Mouse (Mus musculus): ENCODE measurements around the gene Syt5.

The Syt5 gene

DNA sequence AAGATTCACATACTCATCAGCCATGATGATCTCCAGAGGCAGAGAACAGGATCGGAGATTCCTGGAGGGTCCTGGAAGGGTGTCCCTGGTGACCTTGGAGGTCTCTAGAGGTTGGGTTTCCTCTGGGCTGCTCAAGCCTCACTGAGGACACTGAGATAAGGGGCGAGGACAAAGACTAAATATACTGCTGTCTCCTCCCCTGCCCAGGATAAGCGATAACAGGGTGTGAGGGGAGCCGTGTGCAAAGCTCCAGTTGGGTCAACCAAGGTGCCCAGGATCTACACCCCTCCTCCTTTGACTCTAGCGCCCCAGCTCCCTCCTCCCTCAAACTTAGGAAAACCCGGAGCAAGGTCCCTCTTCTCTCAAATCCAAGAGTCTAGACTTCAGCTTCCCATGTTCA is 25.0 kb downstream of the Syt5 start:
- DNase-seq (ENCODE audit: low spot score), result no peak

DNA sequence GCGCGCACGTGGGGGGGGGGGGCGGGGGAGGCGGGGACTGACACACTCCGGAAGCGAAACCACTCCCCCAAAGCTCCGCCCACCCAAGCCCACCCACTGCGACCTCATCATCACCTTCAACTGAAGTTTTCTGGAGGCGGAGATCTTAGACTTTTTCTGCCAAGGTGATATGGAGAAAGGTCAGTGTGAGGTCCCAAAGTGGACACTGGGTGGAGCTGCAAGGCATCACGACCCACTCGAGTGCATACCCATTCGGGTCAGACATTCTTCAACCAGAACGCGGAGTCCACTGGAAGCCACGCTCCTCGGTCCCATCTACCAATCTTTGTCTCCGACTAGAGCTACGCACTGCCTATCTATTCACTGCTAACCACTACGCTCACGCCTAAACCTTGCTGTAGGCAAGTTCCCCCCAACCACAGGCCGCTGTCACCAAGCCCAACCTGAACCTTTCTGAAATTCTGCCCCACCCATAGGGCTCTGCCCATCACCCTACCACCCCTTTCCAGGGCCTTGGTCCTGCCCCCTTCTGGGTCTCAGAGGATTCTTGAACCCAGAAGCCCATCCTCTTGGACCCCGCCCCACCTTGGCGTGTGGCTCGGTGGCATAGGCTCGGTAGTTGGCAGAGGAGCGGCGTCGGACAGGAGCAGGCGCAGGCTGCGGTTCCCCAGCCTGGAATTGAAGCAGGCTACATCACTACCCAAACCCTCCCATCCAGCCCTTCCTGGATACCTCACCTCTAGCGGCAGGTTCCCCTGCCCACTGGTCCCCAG is 25.9 kb downstream of the Syt5 start:
- DNase-seq (ENCODE audit: low spot score), result no peak

DNA sequence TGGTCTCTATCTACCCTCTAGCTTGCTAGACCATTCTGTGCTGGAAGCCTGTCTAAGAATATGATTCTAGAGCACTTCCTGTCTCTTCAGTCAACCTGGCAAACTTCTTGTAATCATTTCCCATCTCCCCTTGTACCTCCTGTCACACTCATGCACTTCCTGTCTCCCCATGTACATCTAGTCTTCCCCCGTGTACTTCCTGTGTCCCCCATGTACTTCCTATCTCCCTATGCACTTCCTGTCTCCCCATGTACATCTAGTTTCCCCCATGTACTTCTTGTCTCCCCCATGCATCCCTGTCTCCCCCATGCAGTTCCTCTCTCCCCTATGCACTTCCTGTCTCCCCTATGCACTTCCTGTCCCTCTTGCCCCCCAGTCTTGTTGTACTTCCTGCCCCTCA is 28.9 kb downstream of the Syt5 start:
- DNase-seq (ENCODE audit: low spot score), result no peak

DNA sequence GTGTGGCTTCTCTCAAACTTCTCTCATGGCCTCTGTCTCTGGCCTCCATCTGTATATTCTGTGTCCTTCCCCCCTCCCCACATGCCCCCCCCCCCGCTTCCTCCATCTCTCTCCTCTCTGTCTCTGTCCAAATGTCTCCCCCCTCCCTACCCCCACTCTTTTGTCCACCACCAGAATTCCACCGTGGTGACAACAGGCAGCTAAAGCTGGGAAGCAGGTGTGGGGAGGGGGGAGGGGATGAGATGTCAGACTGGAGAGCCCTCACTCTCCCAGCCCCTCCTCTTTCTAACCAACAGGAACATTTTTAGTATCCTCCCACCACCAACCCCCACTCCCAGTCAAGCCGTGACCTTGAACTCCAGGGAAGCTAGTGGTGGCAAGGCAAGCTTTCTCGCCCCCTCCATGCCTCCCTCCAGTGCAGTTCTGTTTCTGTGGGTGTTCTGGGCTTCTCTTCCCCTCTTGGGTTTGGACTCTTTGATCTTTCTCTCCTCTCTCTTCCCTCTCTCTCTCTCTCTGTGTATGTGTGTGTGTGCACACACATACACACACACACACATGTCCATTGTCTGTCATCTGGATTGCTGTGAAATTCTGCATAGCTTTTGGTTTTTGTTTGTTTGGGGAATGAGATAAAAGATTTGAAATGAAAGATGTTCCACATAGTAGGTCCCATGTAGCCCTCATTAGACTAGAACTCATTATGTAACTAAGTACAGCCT is 30.9 kb downstream of the Syt5 start, which contains the start of gene Tnnt1:
TSS of gene Tnnt1 (minus strand) at position 51 of the 719 bp plus-strand sequence.
- DNase-seq (ENCODE audit: low spot score), result no peak

DNA sequence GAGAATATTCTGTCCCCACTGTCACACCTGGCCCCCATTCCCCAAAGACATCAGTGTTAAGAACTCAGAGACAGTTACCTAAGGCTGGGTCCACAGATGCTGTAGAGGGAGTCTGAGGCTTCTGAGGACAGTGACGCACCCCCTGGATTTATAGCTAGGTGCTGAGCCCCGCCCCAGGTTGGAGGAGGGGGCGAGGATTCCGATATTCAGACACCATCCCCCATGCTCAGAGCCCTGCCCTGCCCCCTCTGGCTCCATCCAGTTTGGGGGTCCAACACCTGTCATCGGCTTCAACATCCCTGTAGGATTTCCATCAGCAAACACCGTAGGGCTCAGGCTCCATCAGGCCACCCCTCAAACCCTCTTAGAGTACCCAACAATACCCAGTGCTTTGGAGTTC is 31.5 kb downstream of the Syt5 start:
- DNase-seq (ENCODE audit: low spot score), result no peak

DNA sequence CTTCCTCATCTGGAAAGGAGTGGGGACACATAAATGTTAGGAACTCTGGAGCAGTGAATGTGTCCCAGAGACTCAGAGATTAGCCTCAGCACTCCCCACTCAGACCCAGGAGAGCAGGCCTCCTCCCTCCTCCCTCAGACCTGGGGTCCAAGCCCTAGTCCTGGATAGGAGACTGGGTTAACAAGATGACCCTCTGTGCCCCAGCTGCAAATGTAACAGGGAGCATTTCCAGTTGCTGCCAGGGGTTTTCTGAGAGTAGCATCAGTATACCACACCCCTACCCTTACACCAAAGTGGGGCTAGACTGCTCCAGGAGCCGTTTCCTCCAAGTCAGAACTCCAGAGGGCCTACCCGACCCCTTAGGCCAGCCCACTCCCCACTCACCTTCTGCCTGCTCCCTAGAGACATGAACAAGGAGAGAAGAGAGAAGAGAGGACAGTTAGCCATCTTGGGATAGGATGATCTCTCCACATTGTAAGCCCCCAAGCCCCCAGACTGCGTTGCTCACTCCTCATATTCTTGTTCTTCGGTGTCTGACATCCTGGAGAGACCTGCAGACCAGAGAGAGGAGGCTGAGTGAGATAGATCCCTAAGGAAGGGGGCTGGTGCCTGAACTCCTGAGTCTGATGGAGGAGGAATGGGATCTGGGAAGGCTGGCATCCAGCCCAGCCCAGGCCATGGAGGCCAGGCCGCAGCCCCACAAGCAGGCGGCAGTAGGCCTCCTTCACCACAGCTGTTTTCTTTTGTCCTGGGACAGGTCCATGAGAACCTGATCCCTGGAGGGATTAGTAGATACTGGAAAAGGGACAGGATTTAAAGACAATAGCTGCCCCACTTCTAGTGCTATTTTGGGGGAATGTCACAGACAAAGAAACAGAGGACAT is 33.3 kb downstream of the Syt5 start:
- no peak for DNase-seq (ENCODE audit: low spot score)

DNA sequence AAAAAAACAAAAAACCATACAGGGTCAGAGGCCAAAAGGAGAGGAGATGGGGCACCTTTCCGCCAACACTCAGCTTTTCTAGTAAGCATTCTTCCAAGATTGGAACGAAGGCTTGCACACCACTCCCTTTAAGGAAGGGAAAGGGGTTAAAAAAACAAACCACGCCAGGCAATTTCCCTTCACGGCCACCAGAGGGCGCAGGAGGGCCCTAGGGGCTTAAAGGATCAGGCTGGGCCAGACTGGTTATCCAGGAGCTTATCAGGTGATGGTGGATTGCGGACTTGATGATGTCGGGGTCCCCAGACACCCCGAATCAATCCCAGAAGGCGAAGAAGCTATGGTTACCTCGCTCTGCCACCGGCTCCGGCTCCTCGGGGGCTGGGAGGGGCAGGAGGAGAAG is 34.1 kb downstream of the Syt5 start:
- peak; percentile 38 for DNase-seq (ENCODE audit: low spot score)

DNA sequence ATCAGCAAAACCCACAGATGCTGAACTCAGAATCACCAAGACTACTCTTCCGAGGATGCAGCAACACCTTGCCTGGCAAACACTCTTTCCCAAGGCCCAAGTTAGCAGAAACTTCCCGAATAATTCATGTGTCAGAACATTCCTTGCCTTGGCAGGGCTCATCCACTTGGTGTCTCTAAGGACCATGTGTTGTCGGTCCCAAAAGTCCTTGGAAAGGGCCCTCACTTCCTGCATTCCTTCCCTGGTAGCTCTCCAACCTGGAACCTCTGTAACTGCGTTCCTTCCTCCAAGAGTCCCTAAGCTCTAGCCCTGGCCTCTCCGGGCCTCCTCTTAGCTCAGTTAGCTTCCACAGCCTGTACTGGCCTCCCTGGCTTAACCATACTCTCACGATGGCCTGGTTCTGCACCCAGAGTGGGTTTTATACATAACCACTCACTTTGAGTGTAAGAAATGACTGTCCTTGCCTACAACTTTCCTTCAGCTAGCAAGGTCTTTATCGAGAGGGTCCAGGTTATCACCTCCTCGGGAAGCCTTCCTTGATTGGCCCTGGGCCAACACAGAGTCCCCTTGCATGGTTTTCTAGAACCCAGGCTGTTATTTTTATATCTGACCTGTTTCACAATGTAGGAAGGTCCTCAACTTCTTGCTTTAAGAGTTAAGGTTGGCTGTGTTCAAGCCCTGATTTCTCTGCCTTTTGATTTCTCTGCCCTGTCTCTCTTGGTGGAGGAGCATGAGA is 35.7 kb downstream of the Syt5 start:
- no peak for DNase-seq (ENCODE audit: low spot score)

DNA sequence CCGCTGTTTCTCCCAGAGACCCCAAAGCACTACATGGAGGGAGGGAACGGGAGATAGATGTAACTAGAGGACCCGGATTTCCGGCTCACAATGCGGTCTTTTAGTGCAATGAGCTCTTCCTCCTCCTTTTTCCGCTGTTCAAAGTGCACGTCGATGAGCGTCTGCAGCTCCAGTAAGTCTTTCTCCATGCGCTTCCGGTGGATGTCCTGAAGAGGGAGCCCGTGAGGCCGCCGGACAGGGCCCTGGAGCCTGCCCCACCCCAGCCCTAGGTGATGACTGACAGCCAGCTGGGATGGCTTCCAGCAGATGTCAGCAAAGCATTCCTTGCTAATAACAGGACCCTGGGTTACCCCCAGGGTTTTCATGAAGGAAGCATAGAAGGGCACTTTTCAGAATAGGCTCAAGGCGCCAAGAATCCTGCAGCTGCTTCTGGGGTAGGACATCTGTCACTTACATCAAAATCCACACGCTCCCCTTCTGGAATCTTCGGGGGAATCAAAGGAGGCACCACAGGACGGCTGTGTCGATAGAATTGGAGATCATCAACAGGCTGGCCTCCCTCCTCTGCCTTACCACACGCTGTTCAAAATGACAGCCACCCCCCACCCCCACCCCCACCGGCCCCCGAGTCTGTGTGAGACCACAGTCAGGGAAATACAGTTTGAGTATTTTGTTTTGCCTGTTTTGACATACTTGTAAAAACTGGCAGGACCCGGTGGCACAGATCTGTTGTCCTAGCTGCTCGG is 37.3 kb downstream of the Syt5 start:
- no peak for DNase-seq (ENCODE audit: low spot score)

DNA sequence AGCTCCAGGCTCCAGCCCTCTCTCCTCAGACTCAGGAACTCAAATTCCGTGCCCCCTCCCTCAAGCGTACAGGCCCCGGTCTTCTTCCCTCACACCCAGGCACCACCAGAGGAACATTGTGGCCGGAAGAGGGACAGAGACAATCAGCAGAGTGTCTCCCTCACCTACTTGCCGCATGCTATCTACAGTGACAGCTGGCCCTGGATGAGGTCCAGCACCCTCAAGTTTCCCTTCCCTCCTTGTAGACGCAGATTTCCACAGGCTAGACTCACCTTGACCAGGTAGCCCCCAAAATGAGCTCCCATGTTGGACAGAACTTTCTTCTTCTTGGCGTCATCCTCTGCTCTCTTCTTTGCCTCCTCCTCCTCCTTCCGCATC is 38.6 kb downstream of the Syt5 start:
- DNase-seq (ENCODE audit: low spot score), result no peak

DNA sequence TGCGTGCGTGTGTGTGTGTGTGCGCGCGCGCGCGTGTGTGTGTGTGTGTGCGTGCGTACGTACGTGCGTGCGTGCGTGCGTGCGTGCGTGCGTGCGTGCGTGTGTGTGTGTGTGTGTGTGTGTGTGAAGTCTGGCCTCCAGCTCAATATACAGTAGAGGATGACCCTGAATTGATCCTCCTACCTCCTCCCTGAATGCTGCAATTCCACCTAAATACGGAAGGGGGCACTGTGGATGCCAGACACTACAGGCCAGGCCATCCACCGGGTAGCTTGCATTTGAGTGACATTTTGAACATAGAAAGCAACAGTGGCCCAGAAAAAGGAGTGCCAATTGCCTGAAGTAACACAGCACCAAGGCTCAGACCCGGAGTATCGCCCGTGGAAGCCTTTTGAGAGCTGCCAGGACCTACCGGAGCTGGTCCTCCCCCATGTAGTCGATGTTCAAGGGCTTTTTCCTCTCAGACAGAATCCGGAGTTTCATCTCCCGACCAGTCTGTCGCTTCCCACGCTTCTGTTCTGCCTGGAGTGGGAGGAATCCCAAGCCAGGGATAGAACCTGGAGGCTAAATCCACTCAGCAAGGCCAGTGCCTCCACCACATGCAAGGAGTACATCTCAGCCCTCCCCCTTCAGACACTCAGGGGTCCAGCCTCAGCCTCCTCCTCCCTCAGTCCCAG is 39.1 kb downstream of the Syt5 start:
- no peak for DNase-seq (ENCODE audit: low spot score)

DNA sequence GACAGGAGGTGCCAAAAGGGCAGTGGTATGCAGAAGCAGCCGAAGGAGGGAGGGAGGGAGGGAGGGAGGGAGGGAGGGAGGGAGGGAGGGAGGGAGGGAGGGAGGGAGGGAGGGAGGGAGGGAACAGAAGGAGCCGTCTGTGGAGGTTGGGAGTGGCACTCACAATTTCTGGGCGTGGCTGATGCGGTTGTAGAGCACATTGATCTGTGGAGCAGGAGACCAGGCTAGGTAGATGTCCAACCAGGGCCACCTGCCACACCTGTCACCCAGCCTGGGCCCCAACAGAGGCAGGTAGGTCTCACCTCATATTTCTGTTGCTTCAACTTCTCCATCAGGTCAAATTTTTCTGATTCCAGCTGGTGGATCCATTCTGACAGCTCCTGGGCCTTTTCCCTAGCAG is 40.1 kb downstream of the Syt5 start:
- no peak for DNase-seq (ENCODE audit: low spot score)

DNA sequence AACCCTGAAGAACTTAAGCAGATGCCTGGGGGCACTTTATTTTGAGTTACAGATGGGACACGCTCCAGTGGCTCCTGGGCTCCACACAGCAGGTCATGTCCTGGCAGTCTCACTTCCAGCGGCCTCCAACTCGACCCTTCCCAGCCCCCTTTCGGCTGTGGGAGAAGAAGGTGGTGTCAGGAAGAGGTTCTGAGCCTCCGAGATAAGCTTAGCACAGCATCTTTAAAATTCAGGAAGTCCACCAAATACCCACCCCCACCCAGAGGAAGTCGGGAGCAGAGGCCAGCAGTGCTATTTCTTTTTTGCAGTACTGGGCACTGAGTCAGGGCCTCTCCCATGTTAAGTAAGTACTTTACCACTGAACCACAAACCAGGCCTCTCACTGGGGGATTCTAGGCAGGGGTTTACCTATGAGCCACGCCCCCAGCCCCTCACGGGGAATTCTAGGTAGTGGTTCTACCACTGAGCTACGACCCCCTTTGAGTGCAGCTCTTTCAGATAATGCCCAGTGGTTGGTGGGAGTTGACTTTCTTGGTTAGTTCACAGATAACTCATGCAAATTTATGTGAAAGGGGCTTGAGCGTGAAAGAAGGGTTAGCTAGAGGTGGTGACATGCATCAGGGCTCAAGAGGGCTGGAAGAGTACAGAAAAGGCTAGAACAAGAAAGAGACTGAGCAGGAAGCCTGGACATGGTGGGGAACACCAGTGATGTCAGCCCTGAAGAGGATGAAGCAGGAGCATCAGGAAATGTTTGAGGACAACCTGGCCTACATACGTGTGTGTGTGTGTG is 42.5 kb downstream of the Syt5 start:
- no peak for DNase-seq (ENCODE audit: low spot score)

DNA sequence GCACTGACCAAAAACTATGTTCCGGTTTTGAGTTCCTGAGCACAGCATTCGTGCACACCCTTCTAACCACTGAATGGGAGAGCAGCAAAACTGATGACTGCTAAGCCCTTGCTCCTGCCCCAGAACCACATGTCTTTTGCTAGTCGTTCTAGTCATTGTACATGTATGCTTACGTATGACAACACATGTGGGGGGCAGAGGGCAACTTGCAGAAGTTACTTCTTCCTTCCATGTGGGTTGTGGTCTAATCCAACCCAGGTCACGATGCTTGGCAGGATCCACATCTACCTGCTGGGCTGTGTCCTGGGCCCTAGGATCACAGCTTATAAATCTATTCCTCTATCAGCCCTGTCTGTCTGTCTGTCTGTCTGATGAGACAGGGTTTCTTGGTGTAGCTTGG is 43.5 kb downstream of the Syt5 start:
- no peak for DNase-seq (ENCODE audit: low spot score)

DNA sequence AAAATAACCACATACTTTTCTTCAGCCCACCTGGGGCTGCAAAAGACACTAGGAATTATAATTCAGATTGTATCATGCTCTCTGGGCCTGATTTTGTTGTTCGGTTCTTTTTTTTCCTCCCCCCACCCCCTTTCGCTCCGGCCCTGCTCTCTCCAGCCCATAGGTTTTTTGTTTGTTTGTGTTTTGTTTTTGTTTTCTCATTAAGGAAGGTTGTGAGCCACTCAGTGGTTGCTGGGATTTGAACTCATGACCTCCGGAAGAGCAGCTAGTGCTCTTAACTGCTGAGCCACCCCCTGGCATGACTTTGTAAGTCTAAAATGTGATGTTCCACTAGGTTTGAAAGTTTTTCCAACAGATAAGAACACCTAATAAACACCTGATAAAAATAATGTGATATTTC is 44.2 kb downstream of the Syt5 start:
- DNase-seq (ENCODE audit: low spot score), result no peak

DNA sequence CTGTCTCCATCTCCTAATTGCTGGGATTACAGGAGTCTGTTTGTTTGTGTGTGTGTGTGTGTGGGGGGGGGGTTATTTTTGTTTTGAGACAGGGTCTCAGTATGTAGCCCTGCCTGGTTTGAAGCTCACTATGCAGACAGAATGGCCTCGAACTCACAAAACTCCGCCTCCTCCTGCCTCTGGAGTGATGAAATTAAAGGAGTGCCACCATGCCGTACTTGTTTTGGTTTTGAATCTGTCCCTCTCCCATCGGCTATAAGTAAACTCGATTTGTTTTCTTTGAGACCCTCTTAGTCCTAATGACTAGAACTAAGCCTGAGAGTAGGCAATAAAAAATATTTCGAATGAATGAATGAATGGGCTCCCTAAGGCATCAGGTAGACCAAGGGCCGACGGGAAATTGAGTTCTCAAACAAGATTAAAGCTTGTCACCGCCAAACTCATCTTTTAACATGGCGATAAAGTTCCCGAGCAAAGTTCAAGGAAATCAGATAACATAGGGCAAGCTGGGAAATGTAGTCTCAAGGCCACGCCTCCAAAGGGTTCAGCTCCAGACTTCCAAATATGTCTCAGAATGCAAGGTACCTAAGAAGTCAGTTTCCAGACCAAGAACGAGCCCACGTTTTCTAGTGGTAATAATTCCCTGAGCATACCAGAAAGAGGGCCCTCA is 44.8 kb downstream of the Syt5 start:
- DNase-seq (ENCODE audit: low spot score), result peak; percentile 63

DNA sequence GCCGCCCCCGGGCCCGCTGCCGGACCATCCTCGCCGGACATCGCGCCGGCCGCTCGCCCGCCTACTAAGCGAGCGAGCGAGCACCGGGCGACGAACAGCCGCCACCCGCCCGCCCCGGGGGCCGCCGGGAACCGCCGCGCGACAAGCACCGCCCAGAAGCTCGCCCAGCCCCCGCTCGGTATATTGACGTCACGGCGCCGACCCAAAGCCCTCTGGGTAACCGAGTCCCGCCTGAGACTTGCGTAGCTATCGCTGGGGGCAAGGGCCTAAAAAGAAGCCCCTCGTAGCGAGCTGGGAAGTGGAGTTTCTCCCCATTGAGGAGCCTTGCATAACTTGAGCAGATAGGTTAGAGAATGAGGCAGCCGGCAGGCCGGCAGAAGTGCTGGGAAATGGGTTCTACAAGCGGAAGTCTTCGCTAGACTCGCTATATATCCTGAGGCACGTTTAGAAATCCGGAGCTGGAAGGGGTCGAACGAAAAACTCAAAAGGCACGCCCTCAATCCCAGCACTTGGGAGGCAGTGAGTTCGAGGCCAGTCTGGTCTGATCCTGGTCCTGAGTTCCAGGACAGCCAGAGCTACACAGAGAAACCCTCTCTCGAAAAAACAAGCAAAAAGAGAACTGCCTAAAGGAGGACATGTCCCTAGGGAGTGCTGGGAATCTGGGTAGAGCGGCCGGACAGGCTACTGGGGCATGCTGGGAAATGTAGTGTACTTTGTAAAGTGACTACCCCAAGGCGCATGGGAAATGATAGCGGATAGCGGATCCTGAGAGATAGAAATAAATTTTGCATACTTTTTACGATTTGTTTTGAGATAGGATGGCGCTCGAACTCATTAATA is 45.6 kb downstream of the Syt5 start, which contains the start of gene Ppp1r12c:
TSS of gene Ppp1r12c (minus strand) at position 123 of the 840 bp plus-strand sequence.
- peak; percentile 90 for DNase-seq (ENCODE audit: low spot score)

DNA sequence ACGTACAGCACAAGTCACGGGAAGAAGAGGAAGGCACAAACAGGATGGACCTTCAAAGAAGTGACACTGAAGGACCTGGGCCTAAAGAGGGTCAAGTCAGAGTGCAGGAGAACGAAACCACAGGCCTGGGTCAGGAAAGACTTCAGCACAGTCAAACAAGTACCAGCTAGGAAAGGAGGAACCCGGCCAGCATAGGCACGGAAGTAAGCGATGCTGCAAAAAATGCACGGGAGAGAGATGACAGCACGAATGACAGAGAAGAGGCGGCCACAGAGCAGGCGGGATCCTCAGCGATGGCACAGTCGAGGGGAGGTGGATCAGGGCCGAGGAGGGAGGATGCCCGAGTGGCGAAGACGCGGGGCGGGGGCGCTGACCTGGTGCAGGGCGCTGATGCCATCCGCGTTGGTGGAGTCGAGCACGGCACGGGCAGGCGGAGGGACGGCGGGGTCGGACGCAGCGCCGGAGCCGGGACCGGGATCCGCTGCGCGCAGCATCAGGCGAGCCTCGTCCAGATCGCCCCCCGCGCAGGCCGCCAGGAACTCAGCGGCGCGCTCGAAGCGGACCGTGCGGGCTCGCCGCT is 46.4 kb downstream of the Syt5 start:
- peak; percentile 20 for DNase-seq (ENCODE audit: low spot score)

All from adipocyte (in vitro differentiated cells).